Mouse (Mus musculus) spleen, adult 12 weeks (tissue): Measurements from ENCODE around the gene Fmnl1.
"Not testable (repeated sequence)": the region's sequence is repeated elsewhere in the genome, so short reads cannot be mapped to it uniquely, and the experiment has no call there.

Experiments used
- DNase-seq: peaks from one replicate; pipeline ENCODE4 v3.0.0; 2022; ENCODE audit warnings: low spot score

The Fmnl1 gene

DNA sequence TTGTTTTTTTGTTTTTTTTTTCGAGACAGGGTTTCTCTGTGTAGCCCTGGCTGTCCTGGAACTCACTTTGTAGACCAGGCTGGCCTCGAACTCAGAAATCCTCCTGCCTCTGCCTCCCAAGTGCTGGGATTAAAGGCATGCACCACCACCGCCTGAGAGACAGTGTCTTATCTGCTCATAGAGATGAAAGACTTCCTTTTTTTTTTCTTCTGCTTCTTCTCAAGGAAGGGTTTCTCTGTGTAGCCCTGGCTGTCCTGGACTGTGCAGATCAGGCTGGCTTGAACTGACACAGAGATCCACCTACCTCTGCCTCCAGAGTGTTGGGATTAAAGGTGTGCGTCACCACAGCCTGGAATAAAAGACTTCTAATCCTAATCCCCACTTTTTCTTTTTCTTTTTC, 51.8 kb downstream of the Fmnl1 start:
- DNase-seq, result not testable (repeated sequence)

DNA sequence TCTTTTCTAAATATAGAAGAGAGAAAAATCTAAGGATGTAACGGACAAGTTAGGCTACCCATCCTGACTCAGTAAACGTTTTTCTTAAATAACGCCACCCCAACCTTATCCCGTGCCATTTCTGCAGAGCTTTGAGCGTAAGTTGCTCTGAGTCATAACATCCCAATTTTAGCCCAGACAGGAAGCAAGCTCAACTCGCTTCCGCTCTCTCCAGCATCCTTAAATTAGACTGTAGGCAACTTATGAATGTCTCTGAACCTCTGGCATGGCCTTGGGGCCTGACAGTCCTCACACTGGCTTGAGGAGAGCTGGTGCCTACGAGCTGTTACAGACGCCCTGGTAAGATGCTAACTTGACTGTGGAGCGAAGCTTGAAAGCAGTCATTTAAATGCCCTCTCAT, 52.5 kb downstream of the Fmnl1 start:
- DNase-seq, result no peak

DNA sequence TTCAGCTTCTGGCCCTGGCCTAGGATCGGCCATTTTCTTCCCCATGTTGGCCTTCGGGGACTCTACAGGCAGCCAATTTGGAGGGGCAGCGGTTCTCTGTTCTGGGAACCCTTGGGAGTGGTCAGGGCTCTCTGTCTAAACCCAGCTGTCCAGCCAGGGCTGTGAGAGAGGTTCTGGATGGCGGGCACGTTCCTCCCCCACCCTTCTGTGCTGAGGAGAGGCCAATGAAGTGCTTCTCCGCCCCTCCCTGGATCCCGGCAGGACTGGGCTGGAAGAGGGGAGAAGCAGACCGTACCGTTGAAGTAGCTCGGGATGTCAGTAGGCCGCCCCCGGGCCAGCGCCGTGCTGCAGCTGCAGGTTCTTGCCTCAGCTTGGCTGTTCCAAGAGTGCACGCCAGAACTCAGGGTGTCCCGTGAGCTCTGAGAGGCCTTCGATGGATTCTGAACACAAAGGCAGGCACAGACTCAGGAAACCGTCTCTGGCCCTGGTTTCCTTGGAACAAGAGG, 53.1 kb downstream of the Fmnl1 start:
- DNase-seq, result no peak

DNA sequence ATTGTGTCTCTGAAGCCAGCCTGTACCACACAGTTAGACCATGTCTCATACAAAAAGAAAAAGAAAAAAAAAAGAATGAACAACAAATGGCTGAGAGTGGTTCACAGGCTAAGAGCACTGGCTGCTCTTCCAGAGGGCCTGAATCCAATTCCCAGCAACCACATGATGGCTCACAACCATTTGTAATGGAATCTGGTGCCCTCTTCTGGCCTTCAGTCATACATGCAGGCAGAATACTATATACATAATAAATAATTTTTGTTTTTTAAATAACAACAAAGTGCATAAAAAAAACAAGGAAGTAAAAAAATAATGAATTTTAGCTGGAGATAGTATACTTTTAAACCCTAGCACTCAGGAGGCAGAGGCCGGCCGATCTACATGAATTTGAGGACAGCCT, 58.7 kb downstream of the Fmnl1 start:
- DNase-seq, result no peak

GRCm38 (mm10) chr11:103230626-103231025, 59.7 kb downstream of the Fmnl1 start:
- DNase-seq, result no peak

DNA sequence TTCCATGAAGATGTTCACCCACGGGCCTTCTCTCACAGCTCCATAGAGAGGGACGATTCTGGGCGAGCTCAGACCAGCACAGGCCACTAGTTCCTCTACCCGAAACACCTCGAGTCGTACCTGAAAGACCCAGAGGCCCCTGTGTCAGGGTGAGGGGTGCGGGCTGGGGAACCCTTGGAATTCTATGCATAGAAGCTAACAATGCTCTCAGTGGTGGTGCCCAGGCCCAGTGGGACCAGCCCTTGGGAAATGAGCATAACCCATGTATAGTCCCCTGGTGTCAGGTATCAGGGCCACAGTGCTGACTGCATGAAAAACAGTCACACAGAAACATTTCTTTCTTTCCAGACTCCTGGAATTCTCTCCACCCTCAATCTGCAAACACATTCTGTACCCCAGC, 60.5 kb downstream of the Fmnl1 start:
- DNase-seq, result no peak

DNA sequence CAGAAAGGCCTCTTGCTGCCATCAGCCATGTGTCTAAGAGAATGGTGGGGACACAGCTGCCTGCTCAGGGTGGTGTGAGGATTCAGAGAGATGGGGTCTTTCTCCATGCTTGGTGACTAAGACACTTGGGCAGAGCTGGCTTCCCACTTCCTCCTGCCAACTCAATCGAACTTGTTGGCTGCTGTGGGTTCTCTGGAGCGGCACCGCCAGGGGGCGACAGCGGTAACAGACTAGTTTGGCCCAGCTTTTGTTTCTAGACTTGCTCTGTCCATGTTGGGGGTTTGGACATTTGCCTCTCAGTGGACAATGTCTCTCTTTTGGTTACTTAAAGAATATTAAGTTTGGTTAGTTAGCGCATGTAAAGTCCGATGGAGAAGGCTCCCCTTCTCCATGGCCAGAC, 62.1 kb downstream of the Fmnl1 start:
- DNase-seq, result peak; percentile 43

DNA sequence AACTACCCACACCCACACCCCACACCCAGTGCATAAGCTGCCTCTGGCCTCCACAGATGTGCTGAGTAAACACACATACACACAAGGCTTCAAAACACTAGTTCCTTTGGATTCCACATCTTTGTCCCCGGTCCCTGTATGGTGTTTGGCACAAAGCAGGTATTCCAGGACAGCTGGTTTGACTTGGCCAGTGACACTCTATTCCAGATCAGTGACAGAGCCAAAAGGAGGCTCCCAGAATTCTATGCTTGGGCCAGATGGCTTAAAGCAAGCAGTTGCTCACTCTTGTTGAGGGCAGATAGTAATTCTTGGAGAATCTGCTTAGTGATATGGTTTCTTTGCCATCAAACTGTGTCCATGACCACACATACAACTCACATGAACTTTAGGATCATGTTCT, 63.5 kb downstream of the Fmnl1 start:
- DNase-seq, result no peak

- no peak for DNase-seq
Observed at GRCm38 (mm10) chr11:103235702-103236101, 64.8 kb downstream of the Fmnl1 start.

- no peak for DNase-seq
Observed at GRCm38 (mm10) chr11:103236431-103236830, 65.5 kb downstream of the Fmnl1 start.

GRCm38 (mm10) chr11:103236903-103237302, 66.0 kb downstream of the Fmnl1 start:
- no peak for DNase-seq

DNA sequence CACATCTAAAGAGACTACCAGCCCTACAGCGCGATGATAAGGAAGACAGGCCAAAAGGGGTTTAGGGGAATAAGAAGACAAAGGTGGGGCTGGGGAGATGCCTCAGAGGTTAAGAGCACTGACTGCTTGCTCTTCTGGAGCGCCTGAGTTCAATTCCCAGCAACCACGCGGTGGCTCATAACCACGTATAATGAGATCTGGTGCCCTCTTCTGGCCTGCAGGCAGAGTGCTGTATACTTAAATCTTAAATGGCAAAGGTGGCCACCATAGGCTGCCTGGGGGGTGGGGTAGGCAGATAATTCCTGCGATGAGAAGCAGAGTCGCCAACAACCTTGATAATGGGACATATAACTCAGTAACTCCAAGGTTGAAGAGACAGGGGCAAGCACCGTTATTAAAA, 66.8 kb downstream of the Fmnl1 start:
- no peak for DNase-seq

GRCm38 (mm10) chr11:103240740-103241139, 69.8 kb downstream of the Fmnl1 start:
- no peak for DNase-seq

GRCm38 (mm10) chr11:103244856-103245255, 73.9 kb downstream of the Fmnl1 start:
- no peak for DNase-seq

DNA sequence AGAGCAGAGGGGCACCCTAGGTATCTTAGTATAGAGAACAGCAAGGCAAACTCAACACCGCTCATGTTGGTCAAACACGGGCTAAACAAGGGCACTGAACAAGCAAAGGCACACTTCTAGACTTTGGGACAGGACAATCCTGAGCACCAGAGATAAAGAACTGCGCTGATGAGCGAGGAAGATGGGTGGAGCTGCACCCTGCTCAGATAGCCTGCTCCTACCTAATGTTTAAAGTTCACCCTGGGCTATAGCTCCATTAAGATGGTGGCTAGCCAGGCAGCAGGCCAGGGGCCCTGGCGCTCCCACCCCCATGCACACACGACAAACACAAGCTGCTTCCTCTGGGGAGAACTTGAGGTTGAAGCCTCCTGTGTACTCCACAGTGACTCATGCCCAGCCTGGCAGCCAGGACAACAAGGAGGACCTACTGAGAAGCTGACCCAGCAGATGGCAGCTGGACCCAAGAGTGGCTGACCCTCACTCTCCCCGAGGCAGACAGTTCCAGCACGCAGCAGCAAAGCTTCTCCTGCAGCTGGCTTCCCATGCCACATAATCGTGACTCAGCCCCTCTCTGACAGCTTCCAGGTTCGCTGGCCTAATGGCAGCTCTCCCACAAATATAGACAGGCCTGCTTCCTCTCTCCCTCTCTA, 75.3 kb downstream of the Fmnl1 start:
- no peak for DNase-seq

- DNase-seq, result no peak
Observed at GRCm38 (mm10) chr11:103246731-103247290, 75.9 kb downstream of the Fmnl1 start.

DNA sequence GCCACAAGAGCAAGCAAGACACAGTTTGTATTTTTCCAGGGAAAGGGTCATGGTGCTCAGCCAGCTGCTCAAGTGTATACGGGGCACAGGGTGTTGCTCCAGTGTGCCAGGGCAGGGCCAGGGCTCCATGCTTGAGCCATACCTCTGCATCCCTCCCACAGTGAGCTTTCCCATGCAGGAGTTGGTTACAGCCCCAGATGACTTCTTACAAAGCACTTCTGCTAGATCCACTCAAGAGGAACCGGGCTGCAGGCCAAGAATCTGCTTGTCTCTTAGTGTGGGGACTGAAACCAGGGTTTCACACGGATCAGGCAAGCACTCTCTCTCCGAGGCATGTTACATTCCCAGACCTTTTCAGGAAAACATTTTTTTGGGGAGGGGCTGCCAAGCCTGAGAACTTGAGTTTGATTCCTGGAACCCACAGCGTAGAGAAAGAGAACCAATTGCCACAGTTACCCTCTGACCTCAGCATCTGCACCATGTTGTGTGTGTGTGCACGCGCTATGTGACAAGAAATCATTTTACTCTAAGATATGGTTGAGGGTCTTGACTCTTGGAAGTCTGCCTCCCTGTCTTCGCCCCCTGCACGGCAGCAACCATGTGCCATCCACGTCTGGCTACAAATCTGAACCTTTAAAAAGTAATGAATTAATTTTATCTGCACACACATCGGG, 76.7 kb downstream of the Fmnl1 start:
- DNase-seq, result no peak
